ENCODE assay signal across 10 mouse cellular contexts in the genomic region with DNA sequence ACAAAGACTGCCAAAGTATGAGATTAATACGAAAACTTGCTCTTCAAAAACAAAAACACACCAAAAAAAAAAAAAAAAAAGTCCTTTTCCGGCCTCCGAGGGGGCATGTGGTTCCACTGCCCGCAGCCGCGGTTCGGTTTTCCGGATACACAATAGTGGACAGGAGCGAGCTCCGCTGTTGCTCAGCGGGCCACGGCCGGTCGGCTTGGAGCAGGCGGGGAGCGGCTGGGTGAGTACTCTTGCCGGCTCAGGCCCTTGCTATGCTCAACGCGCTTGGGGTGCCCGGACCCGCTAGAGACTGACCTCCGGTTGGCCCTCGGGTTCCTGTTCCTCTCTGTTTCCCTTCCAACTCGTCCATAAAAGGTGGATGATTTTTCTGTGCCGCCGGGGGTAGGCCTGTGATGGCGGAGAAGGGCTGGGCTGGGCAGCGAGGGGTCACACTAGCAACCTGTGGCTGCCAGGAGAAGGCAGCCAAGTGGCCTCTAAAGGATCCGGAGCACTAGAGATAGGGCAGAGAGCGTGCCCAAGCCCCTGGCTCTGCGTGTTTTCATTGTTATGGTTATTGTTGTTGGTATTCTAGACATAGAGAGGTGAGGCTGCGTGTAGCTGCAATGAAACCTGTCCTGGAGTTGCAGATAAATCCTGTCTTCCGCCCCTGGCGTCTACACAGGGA. TPM values are rescaled to one million over a fixed set of nuclear protein-coding genes. Genes with fewer than 3 reads are reported as not detected.
A peak's percentile ranks its signal among the peaks of the same experiment; 100 is the strongest.
DNase-seq lines count a peak whose midpoint lies in the region; ATAC-seq and TF ChIP-seq lines count a peak whose summit lies in the region.
"Had no signal": no experiment of that assay in that cellular context is flagged by ENCODE, and none has a peak within 500 bp of the region (broad histone marks: within the 10 kb centered on the region; RNA-seq: fewer than 3 reads in every experiment).

No protein-coding gene starts in this region.

- H3K4me1 ChIP-seq in hindbrain, embryonic 12.5 days = 0 out of 2 replicates have a peak, but pooled peaks cover 7% of the 10 kb centered on the region
- peaks cover 30% of the 10 kb centered on the region for H3K4me1 ChIP-seq in limb, embryonic 11.5 days (ENCODE audit: control insufficient read depth, insufficient read depth, low read length)
- H3K4me1 ChIP-seq in neural tube, embryonic 11.5 days (ENCODE audit: control insufficient read depth, insufficient read depth, low read length) = peaks cover 34% of the 10 kb centered on the region
- peaks cover 20% of the 10 kb centered on the region for H3K4me1 ChIP-seq in thymus, adult 2 months (replicated peaks; ENCODE audit: control insufficient read depth, insufficient read depth, low read length)

- H3K36me3 ChIP-seq in hindbrain, embryonic 12.5 days = no peaks in the 10 kb centered on the region
- H3K36me3 ChIP-seq in limb, embryonic 11.5 days (ENCODE audit: control insufficient read depth, insufficient read depth, low read length) = no peaks in the 10 kb centered on the region
- no peaks in the 10 kb centered on the region; the same call in 1 of the 2 replicates for H3K36me3 ChIP-seq in neural tube, embryonic 11.5 days (ENCODE audit: control insufficient read depth, insufficient read depth, low read length)
- no peaks in the 10 kb centered on the region for H3K36me3 ChIP-seq in thymus, adult 2 months (ENCODE audit: control insufficient read depth, insufficient read depth, low read length)

- peak overlapping the region; percentile 35 for H3K4me3 ChIP-seq in hindbrain, embryonic 12.5 days
- H3K4me3 ChIP-seq in limb, embryonic 11.5 days (ENCODE audit: low read depth, low read length) = peak overlapping the region; percentile 16
- peak overlapping the region; percentile 96 for H3K4me3 ChIP-seq in neural tube, embryonic 11.5 days (ENCODE audit: low read depth, low read length)
- H3K4me3 ChIP-seq in thymus, adult 2 months (ENCODE audit: control insufficient read depth, insufficient read depth, low read length) = no peak overlapping the region

- no peak for TF ChIP-seq CTCF in thymus, adult 2 months (IDR thresholded peaks at IDR 0.05; ENCODE audit: borderline replicate concordance, control insufficient read depth, extremely low read depth, insufficient read depth, low read length, poor library complexity)

- under 1% methylated on average over 34 of the region's 34 CpGs for WGBS in hindbrain, embryonic 12.5 days
- WGBS in limb, embryonic 11.5 days = under 1% methylated on average over 34 of the region's 34 CpGs
- under 1% methylated on average over 34 of the region's 34 CpGs for WGBS in neural tube, embryonic 11.5 days
- WGBS in thymus, adult 2 months = 10% methylated on average over 34 of the region's 34 CpGs

- H3K27me3 ChIP-seq in hindbrain, embryonic 12.5 days = peaks cover 94% of the 10 kb centered on the region
- peaks cover 84% of the 10 kb centered on the region for H3K27me3 ChIP-seq in limb, embryonic 11.5 days (ENCODE audit: control insufficient read depth, insufficient read depth, low read length)
- H3K27me3 ChIP-seq in neural tube, embryonic 11.5 days (ENCODE audit: control insufficient read depth, insufficient read depth, low read length) = no peaks in the 10 kb centered on the region
- peaks cover 34% of the 10 kb centered on the region for H3K27me3 ChIP-seq in thymus, adult 2 months (ENCODE audit: control insufficient read depth, insufficient read depth, low read length)

- peak overlapping the region; percentile 62 for H3K4me2 ChIP-seq in hindbrain, embryonic 12.5 days (replicated peaks)
- H3K4me2 ChIP-seq in limb, embryonic 11.5 days (ENCODE audit: low read depth, severe bottlenecking) = peak overlapping the region; percentile 39; the same call in 1 of the 2 replicates
- peak overlapping the region; percentile 100 for H3K4me2 ChIP-seq in neural tube, embryonic 11.5 days (ENCODE audit: low read depth)

- H3K9me3 ChIP-seq in hindbrain, embryonic 12.5 days (replicated peaks) = no peaks in the 10 kb centered on the region
- H3K9me3 ChIP-seq in limb, embryonic 11.5 days (ENCODE audit: control insufficient read depth, low read length) = no peaks in the 10 kb centered on the region
- no peaks in the 10 kb centered on the region for H3K9me3 ChIP-seq in neural tube, embryonic 11.5 days (ENCODE audit: control insufficient read depth, low read length)

- H3K9ac ChIP-seq in hindbrain, embryonic 12.5 days = peak overlapping the region; percentile 67
- H3K9ac ChIP-seq in limb, embryonic 11.5 days (ENCODE audit: low read length) = peak overlapping the region; percentile 27; the same call in 1 of the 2 replicates
- H3K9ac ChIP-seq in neural tube, embryonic 11.5 days (ENCODE audit: low read length) = peak overlapping the region; percentile 100
- H3K9ac ChIP-seq: liver, embryonic 14.5 days had no signal

- no peak for TF ChIP-seq POLR2A in thymus, adult 2 months (IDR thresholded peaks at IDR 0.05; ENCODE audit: control insufficient read depth, extremely low read depth, insufficient read depth, low read length, poor library complexity)

- ATAC-seq in hindbrain, embryonic 12.5 days (ENCODE audit: low FRiP score) = no peak
- no peak for ATAC-seq in limb, embryonic 11.5 days (ENCODE audit: insufficient number of reproducible peaks, low FRiP score, low TSS enrichment, low read depth)
- no peak for ATAC-seq in neural tube, embryonic 11.5 days (ENCODE audit: insufficient read depth, low FRiP score, low TSS enrichment)

- peak; percentile 73 for DNase-seq in embryo, embryonic 11 days
- no peak for DNase-seq in embryo, embryonic 10.5 days (ENCODE audit: low spot score)
- DNase-seq in limb, embryonic 11.5 days (ENCODE audit: low spot score) = peak; percentile 73
- DNase-seq in neural tube, embryonic 11.5 days (ENCODE audit: low spot score) = no peak
- DNase-seq in urinary bladder, adult 2 months (ENCODE audit: low spot score) = no peak
- no peak for DNase-seq in thymus, adult 2 months
- DNase-seq in yolk sac, embryonic 10.5 days (ENCODE audit: low spot score) = no peak

- peak overlapping the region; percentile 88 for H3K27ac ChIP-seq in hindbrain, embryonic 12.5 days
- 0 out of 2 replicates have a peak overlapping the region, but pooled peaks have one; percentile 0 for H3K27ac ChIP-seq in limb, embryonic 11.5 days (replicated peaks; ENCODE audit: low read depth, low read length)
- peak overlapping the region; percentile 100 for H3K27ac ChIP-seq in neural tube, embryonic 11.5 days (ENCODE audit: low read depth, low read length)
- no peak overlapping the region for H3K27ac ChIP-seq in thymus, adult 2 months (ENCODE audit: control insufficient read depth, insufficient read depth, low read length)
- H3K27ac ChIP-seq: liver, embryonic 14.5 days had no signal

RNA-seq across cellular contexts. Expression of a gene that starts 3.3 kb away (rescaled TPM):
- polyA plus RNA-seq in hindbrain, embryonic 12.5 days (2016; fragmentation: Nextera tagmentation; extraction: Ambion mirVana) = 7.7 and 8.1 TPM in 2 replicates
- polyA plus RNA-seq in limb, embryonic 11.5 days (2014; fragmentation: Nextera tagmentation; extraction: Ambion mirVana) = 0.33 and 0.45 TPM in 2 replicates
- 3.1 and 3.8 TPM in 2 replicates for polyA plus RNA-seq in neural tube, embryonic 11.5 days (2014; fragmentation: Nextera tagmentation; extraction: Ambion mirVana)
- 6.8 and 7.6 TPM in 2 replicates for polyA plus RNA-seq in urinary bladder, adult 2 months (2012; rRNA removed)
- polyA plus RNA-seq in thymus, adult 2 months (2012; rRNA removed) = 1.3 and 1.5 TPM in 2 replicates

RNA-seq across cellular contexts. Expression of a gene that starts 8.3 kb away (rescaled TPM):
- polyA plus RNA-seq in hindbrain, embryonic 12.5 days (2016; fragmentation: Nextera tagmentation; extraction: Ambion mirVana) = 15.3 and 19.3 TPM in 2 replicates
- 0.68 and 0.78 TPM in 2 replicates for polyA plus RNA-seq in limb, embryonic 11.5 days (2014; fragmentation: Nextera tagmentation; extraction: Ambion mirVana)
- 10.3 and 14.2 TPM in 2 replicates for polyA plus RNA-seq in neural tube, embryonic 11.5 days (2014; fragmentation: Nextera tagmentation; extraction: Ambion mirVana)
- 11.4 and 11.8 TPM in 2 replicates for polyA plus RNA-seq in urinary bladder, adult 2 months (2012; rRNA removed)
- 1.1 TPM in 2 replicates for polyA plus RNA-seq in thymus, adult 2 months (2012; rRNA removed)
- polyA plus RNA-seq: C2C12 had no signal

RNA-seq across cellular contexts. Expression of a gene that starts 11.7 kb away (rescaled TPM):
- 74.3 and 126 TPM in 2 replicates for polyA plus RNA-seq in hindbrain, embryonic 12.5 days (2016; fragmentation: Nextera tagmentation; extraction: Ambion mirVana)
- polyA plus RNA-seq in limb, embryonic 11.5 days (2014; fragmentation: Nextera tagmentation; extraction: Ambion mirVana) = 2.1 and 2.6 TPM in 2 replicates
- polyA plus RNA-seq in neural tube, embryonic 11.5 days (2014; fragmentation: Nextera tagmentation; extraction: Ambion mirVana) = 49.0 and 49.1 TPM in 2 replicates
- polyA plus RNA-seq in urinary bladder, adult 2 months (2012; rRNA removed) = 5.8 and 7.4 TPM in 2 replicates
- 0.18 and 0.22 TPM in 2 replicates for polyA plus RNA-seq in thymus, adult 2 months (2012; rRNA removed)
- polyA plus RNA-seq: C2C12 had no signal

RNA-seq across cellular contexts. Expression of a gene that starts 22.5 kb away (rescaled TPM):
- 60.0 and 64.5 TPM in 2 replicates for polyA plus RNA-seq in hindbrain, embryonic 12.5 days (2016; fragmentation: Nextera tagmentation; extraction: Ambion mirVana)
- polyA plus RNA-seq in limb, embryonic 11.5 days (2014; fragmentation: Nextera tagmentation; extraction: Ambion mirVana) = 1.9 and 2.8 TPM in 2 replicates
- polyA plus RNA-seq in neural tube, embryonic 11.5 days (2014; fragmentation: Nextera tagmentation; extraction: Ambion mirVana) = 81.4 and 87.2 TPM in 2 replicates
- 12.9 and 13.7 TPM in 2 replicates for polyA plus RNA-seq in urinary bladder, adult 2 months (2012; rRNA removed)
- polyA plus RNA-seq in thymus, adult 2 months (2012; rRNA removed) = 0.18 and 0.50 TPM in 2 replicates

RNA-seq across cellular contexts. Expression of a gene that starts 28.4 kb away (rescaled TPM):
- 9.6 and 11.0 TPM in 2 replicates for polyA plus RNA-seq in hindbrain, embryonic 12.5 days (2016; fragmentation: Nextera tagmentation; extraction: Ambion mirVana)
- polyA plus RNA-seq in limb, embryonic 11.5 days (2014; fragmentation: Nextera tagmentation; extraction: Ambion mirVana) = 3.7 and 4.3 TPM in 2 replicates
- polyA plus RNA-seq in neural tube, embryonic 11.5 days (2014; fragmentation: Nextera tagmentation; extraction: Ambion mirVana) = 65.5 and 65.9 TPM in 2 replicates
- 9.5 and 9.6 TPM in 2 replicates for polyA plus RNA-seq in urinary bladder, adult 2 months (2012; rRNA removed)
- polyA plus RNA-seq in thymus, adult 2 months (2012; rRNA removed) = 0.09 TPM in 1 of 2 replicates, not detected in the other

Comparison
In these comparisons a context has a peak if more than half of its experiments do, and no peak if none do; other contexts are left out.
1. DNase-seq: peak in embryo, embryonic 11 days (single experiment) and limb, embryonic 11.5 days (single experiment); none in embryo, embryonic 10.5 days (single experiment), neural tube, embryonic 11.5 days (single experiment), urinary bladder, adult 2 months (single experiment), thymus, adult 2 months (single experiment) and yolk sac, embryonic 10.5 days (single experiment).
2. H3K4me2 ChIP-seq: peak in every context shown above with its lines; median percentile 100 in neural tube, embryonic 11.5 days; 62 in hindbrain, embryonic 12.5 days; 39 in limb, embryonic 11.5 days.
3. H3K9ac ChIP-seq: peak in every context shown above with its lines; median percentile 100 in neural tube, embryonic 11.5 days; 67 in hindbrain, embryonic 12.5 days; 27 in limb, embryonic 11.5 days.